Mouse (Mus musculus) testis, adult 10 weeks (tissue): Measurements from ENCODE around the gene Slc15a1. TPM values are rescaled to one million over a fixed set of nuclear protein-coding genes. Genes with fewer than 3 reads are reported as not detected.

Experiments used
- polyA plus RNA-seq: library from polyadenylated mRNA; stranded (reverse); fragments of 350-450 nt; fragmentation: Illumina TruSeq; extraction: RNeasy Lipid Tissue Mini Kit (QIAGEN cat#74804); gene quantifications from one replicate; pipeline ENCODE4 v1.2.3, GENCODE M21; 2014; ENCODE audit warnings: low read depth, low replicate concordance

Gene Slc15a1
- polyA plus RNA-seq = 0.91 TPM

GRCm38 (mm10) chr14:121504781-121505484 lies at the start of gene Slc15a1:
Gene Slc15a1 (minus strand): TSS chr14:121505252.

Other genes starting within 250 kb of the Slc15a1 start
- gene Stk24, start 125.2 kb downstream of the Slc15a1 start, polyA plus RNA-seq = 48.1 TPM